Mouse (Mus musculus) cerebellum, adult 18-20 months (tissue): Measurements from ENCODE around the gene Slco2a1.

Source experiments
- DNase-seq, 2 experiments: peaks; one replicate each; pipeline ENCODE4 v3.0.0; 2021

Slco2a1 gene

GRCm38 (mm10) chr9:103038705-103039104 lies 50.2 kb downstream of the Slco2a1 start:
- no peak for DNase-seq

GRCm38 (mm10) chr9:103040581-103040980 lies 52.1 kb downstream of the Slco2a1 start:
- DNase-seq, result no peak

- DNase-seq, result no peak
Observed at GRCm38 (mm10) chr9:103045406-103045805, 56.9 kb downstream of the Slco2a1 start.

GRCm38 (mm10) chr9:103049049-103049511 lies 60.6 kb downstream of the Slco2a1 start:
- no peak for DNase-seq

GRCm38 (mm10) chr9:103053829-103054228 lies 65.3 kb downstream of the Slco2a1 start:
- no peak for DNase-seq

- DNase-seq, result no peak
Observed at GRCm38 (mm10) chr9:103055061-103055460, 66.5 kb downstream of the Slco2a1 start.

- DNase-seq, result no peak
Observed at GRCm38 (mm10) chr9:103056164-103056563, 67.7 kb downstream of the Slco2a1 start.

- no peak for DNase-seq
Observed at GRCm38 (mm10) chr9:103060551-103060950, 72.0 kb downstream of the Slco2a1 start.

GRCm38 (mm10) chr9:103061471-103062053 lies 73.0 kb downstream of the Slco2a1 start:
- no peak for DNase-seq

- no peak for DNase-seq
Observed at GRCm38 (mm10) chr9:103063591-103063990, 75.1 kb downstream of the Slco2a1 start.

GRCm38 (mm10) chr9:103066845-103067244 lies 78.3 kb downstream of the Slco2a1 start:
- no peak for DNase-seq

- DNase-seq, result peak; percentile 66 to 67
Observed at GRCm38 (mm10) chr9:103067651-103068050, 79.1 kb downstream of the Slco2a1 start.

- peak; percentile 79 to 83 for DNase-seq
Observed at GRCm38 (mm10) chr9:103068769-103069168, 80.3 kb downstream of the Slco2a1 start.

GRCm38 (mm10) chr9:103071541-103072203 lies 83.2 kb downstream of the Slco2a1 start:
- no peak for DNase-seq

- DNase-seq, result no peak
Observed at GRCm38 (mm10) chr9:103072204-103072599, 83.7 kb downstream of the Slco2a1 start.

GRCm38 (mm10) chr9:103072926-103073515 lies 84.5 kb downstream of the Slco2a1 start:
- no peak for DNase-seq

- DNase-seq, result no peak
Observed at GRCm38 (mm10) chr9:103076836-103077531, 88.5 kb downstream of the Slco2a1 start.

GRCm38 (mm10) chr9:103078194-103078691 lies 89.7 kb downstream of the Slco2a1 start:
- DNase-seq, result no peak

GRCm38 (mm10) chr9:103080211-103080610 lies 91.7 kb downstream of the Slco2a1 start:
- DNase-seq, result no peak

- DNase-seq, result no peak
Observed at GRCm38 (mm10) chr9:103082246-103082975, 93.9 kb downstream of the Slco2a1 start.

- no peak for DNase-seq
Observed at GRCm38 (mm10) chr9:103083405-103083804, 94.9 kb downstream of the Slco2a1 start.

GRCm38 (mm10) chr9:103086736-103087135 lies 98.2 kb downstream of the Slco2a1 start:
- DNase-seq, result no peak

- DNase-seq, result no peak
Observed at GRCm38 (mm10) chr9:103087301-103087700, 98.8 kb downstream of the Slco2a1 start.
